Mouse (Mus musculus) C2C12 (cell line): ENCODE measurements at regions not wholly inside any gene's neighbourhood (a gene's known extent, or its start where the extent isn't known, plus 50 kb on each side); places are given as distances from the start of the nearest gene placed in this dataset.

Experiments used
- H3K27me3 ChIP-seq: one replicate; pipeline ENCODE4 v1.6.1; 2011; ENCODE audit not compliant: control insufficient read depth, insufficient read depth, insufficient read length
- H3K36me3 ChIP-seq: one replicate; pipeline ENCODE4 v1.6.1; 2011; ENCODE audit not compliant: control insufficient read depth, insufficient read depth
- H3K4me3 ChIP-seq: one replicate; pipeline ENCODE4 v1.5.1; 2011; ENCODE audit warnings: mild to moderate bottlenecking, control low read depth; ENCODE audit not compliant: poor library complexity, insufficient read depth, severe bottlenecking
- H3K79me2 ChIP-seq: one replicate; pipeline ENCODE4 v1.6.1; 2011; ENCODE audit not compliant: control insufficient read depth, insufficient read depth
- H3K79me3 ChIP-seq: one replicate; pipeline ENCODE4 v1.6.1; 2011; ENCODE audit warnings: low read depth, control low read depth
- H3ac ChIP-seq: one replicate; pipeline ENCODE3; 2011; ENCODE audit warnings: low read depth; ENCODE audit not compliant: control insufficient read depth, insufficient read length
- CEBPB ChIP-seq: IDR thresholded peaks from one replicate; pipeline ENCODE4 v1.6.1; 2011; ENCODE audit warnings: low read depth, mild to moderate bottlenecking, control low read depth, moderate library complexity
- CTCF ChIP-seq: IDR thresholded peaks from one replicate; pipeline ENCODE4 v1.5.1; 2011; ENCODE audit not compliant: control insufficient read depth, insufficient read depth, insufficient read length
- FOSL1 ChIP-seq: IDR thresholded peaks from one replicate; pipeline ENCODE4 v1.8.0; 2011; ENCODE audit warnings: mild to moderate bottlenecking, low read length; ENCODE audit not compliant: poor library complexity, insufficient read depth, severe bottlenecking
- MAX ChIP-seq: IDR thresholded peaks from one replicate; pipeline ENCODE4 v1.6.1; 2011; ENCODE audit warnings: mild to moderate bottlenecking, control low read depth
- MYOD1 ChIP-seq: IDR thresholded peaks from one replicate; pipeline ENCODE4 v1.6.1; 2011; ENCODE audit warnings: low read depth; ENCODE audit not compliant: control insufficient read depth, insufficient read length
- MYOG ChIP-seq: IDR thresholded peaks from one replicate; pipeline ENCODE4 v1.6.1; 2011; ENCODE audit not compliant: control insufficient read depth, insufficient read length; ENCODE audit errors: extremely low read depth
- USF1 ChIP-seq: IDR thresholded peaks from one replicate; pipeline ENCODE4 v1.6.1; 2011; ENCODE audit warnings: low read depth, mild to moderate bottlenecking, control low read depth, moderate library complexity

- Histone ChIP-seq H3K36me3 (no peaks in the 10 kb centered on the region), H3ac (no peak overlapping the region), H3K79me3 (no peaks in the 10 kb centered on the region), H3K27me3 (no peaks in the 10 kb centered on the region), H3K4me3 (no peak overlapping the region), H3K79me2 (no peaks in the 10 kb centered on the region)
- no peak for TF ChIP-seq MAX
- no peak for TF ChIP-seq USF1
- TF ChIP-seq FOSL1 = no peak
- no peak for TF ChIP-seq CEBPB
- TF ChIP-seq MYOD1 = no peak
Observed at GRCm38 (mm10) chr4:34234204-34234603, 184.2 kb upstream of the Spaca1 start.

GRCm38 (mm10) chr4:34234645-34235044 lies 184.7 kb upstream of the Spaca1 start:
- Histone ChIP-seq H3ac (no peak overlapping the region), H3K79me3 (no peaks in the 10 kb centered on the region), H3K79me2 (no peaks in the 10 kb centered on the region), H3K36me3 (no peaks in the 10 kb centered on the region), H3K27me3 (no peaks in the 10 kb centered on the region), H3K4me3 (no peak overlapping the region)
- TF ChIP-seq USF1 (no peak), MAX (no peak), CEBPB (no peak), FOSL1 (no peak), CTCF (no peak), MYOG (no peak), MYOD1 (no peak)

GRCm38 (mm10) chr4:34237791-34238190 lies 187.8 kb upstream of the Spaca1 start:
- Histone ChIP-seq H3K36me3 (no peaks in the 10 kb centered on the region), H3K79me3 (no peaks in the 10 kb centered on the region), H3K79me2 (no peaks in the 10 kb centered on the region), H3ac (no peak overlapping the region), H3K27me3 (no peaks in the 10 kb centered on the region), H3K4me3 (no peak overlapping the region)
- TF ChIP-seq CEBPB (no peak), USF1 (no peak), MYOG (no peak), FOSL1 (no peak), CTCF (no peak), MAX (no peak), MYOD1 (no peak)

- Histone ChIP-seq H3K79me3 (no peaks in the 10 kb centered on the region), H3ac (no peak overlapping the region), H3K79me2 (no peaks in the 10 kb centered on the region), H3K36me3 (no peaks in the 10 kb centered on the region), H3K4me3 (no peak overlapping the region), H3K27me3 (no peaks in the 10 kb centered on the region)
- peak; percentile 20 for TF ChIP-seq MYOD1
- no peak for TF ChIP-seq MAX
- no peak for TF ChIP-seq FOSL1
Observed at GRCm38 (mm10) chr4:34239624-34240023, 189.6 kb upstream of the Spaca1 start.

GRCm38 (mm10) chr4:34241060-34241571 lies 191.1 kb upstream of the Spaca1 start:
- H3K36me3 ChIP-seq = no peaks in the 10 kb centered on the region
- no peaks in the 10 kb centered on the region for H3K79me2 ChIP-seq
- H3K4me3 ChIP-seq = no peak overlapping the region

GRCm38 (mm10) chr4:34241673-34242072 lies 191.7 kb upstream of the Spaca1 start:
- TF ChIP-seq CTCF (no peak), USF1 (no peak), MYOG (no peak), MYOD1 (no peak), FOSL1 (no peak), MAX (no peak), CEBPB (no peak)
- Histone ChIP-seq H3ac (no peak overlapping the region), H3K79me2 (no peaks in the 10 kb centered on the region), H3K27me3 (no peaks in the 10 kb centered on the region), H3K36me3 (no peaks in the 10 kb centered on the region), H3K4me3 (no peak overlapping the region), H3K79me3 (no peaks in the 10 kb centered on the region)

More at GRCm38 (mm10) chr4:34241060-34241571, 191.1 kb upstream of the Spaca1 start:
- H3K27me3 ChIP-seq = no peaks in the 10 kb centered on the region
- TF ChIP-seq MYOD1 (no peak), CEBPB (no peak), FOSL1 (no peak), USF1 (no peak), MYOG (no peak), CTCF (no peak), MAX (no peak)
- no peak overlapping the region for H3ac ChIP-seq
- H3K79me3 ChIP-seq = no peaks in the 10 kb centered on the region
